Mouse (Mus musculus) thymus, adult 2 months (tissue): ENCODE data around the gene Ncoa3. TPM values are rescaled to one million over a fixed set of nuclear protein-coding genes. Genes with fewer than 3 reads are reported as not detected.

Experiments used
- DNase-seq: peaks from one replicate; pipeline ENCODE4 v3.0.0; 2021
- H3K27ac ChIP-seq: fragments of 200-500 bp; 2 replicates; pipeline ENCODE4 v1.5.1; 2012; ENCODE audit warnings: low read length, control low read depth; ENCODE audit not compliant: control insufficient read depth, insufficient read depth
- H3K27me3 ChIP-seq: fragments of 200-500 bp; 2 replicates; pipeline ENCODE4 v1.6.1; 2012; ENCODE audit warnings: mild to moderate bottlenecking, low read length, moderate library complexity, mixed read lengths; ENCODE audit not compliant: control insufficient read depth, insufficient read depth
- H3K36me3 ChIP-seq: fragments of 200-500 bp; 2 replicates; pipeline ENCODE4 v1.6.1; 2012; ENCODE audit warnings: mild to moderate bottlenecking, low read length, moderate library complexity; ENCODE audit not compliant: control insufficient read depth, insufficient read depth
- H3K4me1 ChIP-seq: fragments of 200-500 bp; replicated peaks from 2 replicates; pipeline ENCODE4 v1.6.1; 2012; ENCODE audit warnings: low read length; ENCODE audit not compliant: control insufficient read depth, insufficient read depth
- H3K4me3 ChIP-seq: fragments of 200-500 bp; 2 replicates; pipeline ENCODE4 v1.5.1; 2012; ENCODE audit warnings: mild to moderate bottlenecking, low read length, control low read depth, moderate library complexity; ENCODE audit not compliant: control insufficient read depth, insufficient read depth
- CTCF ChIP-seq: fragments of 200-500 bp; IDR thresholded peaks from 2 replicates; pipeline ENCODE4 v1.5.1; 2012; ENCODE audit warnings: mild to moderate bottlenecking, control low read depth, low read length, moderate library complexity, borderline replicate concordance; ENCODE audit not compliant: control insufficient read depth, poor library complexity, insufficient read depth; ENCODE audit errors: extremely low read depth
- POLR2A ChIP-seq: fragments of 200-500 bp; IDR thresholded peaks from 2 replicates; pipeline ENCODE4 v1.6.1; 2012; ENCODE audit warnings: mild to moderate bottlenecking, low read length, control low read depth, moderate library complexity; ENCODE audit not compliant: control insufficient read depth, poor library complexity, insufficient read depth; ENCODE audit errors: extremely low read depth
- WGBS: fragments of 180-500 bp; shearing (Covaris S2); methylation state at CpG from one replicate; pipeline ENCODE4 v1.1.7; 2018; 5-methylcytosine and 5-hydroxymethylcytosine counted together
- polyA plus RNA-seq: library from polyadenylated mRNA; depleted of rRNA; stranded (reverse); fragments of >200 nt; gene quantifications from 2 replicates; pipeline ENCODE4 v1.2.3, GENCODE M21; 2012

The Ncoa3 gene
- polyA plus RNA-seq, 1 experiment: 70.0 TPM

DNA sequence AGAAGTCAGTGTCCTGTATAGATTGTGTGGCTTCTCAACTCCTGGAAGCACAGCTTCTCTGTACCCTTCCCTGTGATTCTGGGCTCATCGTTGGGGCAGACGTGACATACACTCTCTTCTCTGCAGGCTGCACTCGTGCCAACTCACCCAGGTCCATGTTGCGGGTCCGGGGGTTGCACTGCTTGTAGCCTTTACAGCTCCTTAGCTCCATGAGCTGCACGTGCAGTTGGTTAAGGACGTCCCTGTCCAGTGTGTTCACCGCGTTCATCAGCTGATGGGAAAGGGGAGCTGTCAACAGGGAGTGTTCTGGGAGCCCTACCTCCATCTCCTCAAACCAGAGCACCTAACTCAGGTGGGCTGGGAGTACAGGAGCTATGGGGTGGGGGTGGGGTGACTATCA is 84.9 kb downstream of the Ncoa3 start:
- no peak overlapping the region for H3K4me3 ChIP-seq
- no peak overlapping the region for H3K27ac ChIP-seq
- WGBS: 95% methylated on average over 9 of the region's 9 CpGs
- no peaks in the 10 kb centered on the region for H3K36me3 ChIP-seq
- no peak for DNase-seq
- no peaks in the 10 kb centered on the region for H3K27me3 ChIP-seq
- H3K4me1 ChIP-seq: no peaks in the 10 kb centered on the region; the same call in 1 of the 2 replicates
- TF ChIP-seq POLR2A (no peak), CTCF (no peak)

DNA sequence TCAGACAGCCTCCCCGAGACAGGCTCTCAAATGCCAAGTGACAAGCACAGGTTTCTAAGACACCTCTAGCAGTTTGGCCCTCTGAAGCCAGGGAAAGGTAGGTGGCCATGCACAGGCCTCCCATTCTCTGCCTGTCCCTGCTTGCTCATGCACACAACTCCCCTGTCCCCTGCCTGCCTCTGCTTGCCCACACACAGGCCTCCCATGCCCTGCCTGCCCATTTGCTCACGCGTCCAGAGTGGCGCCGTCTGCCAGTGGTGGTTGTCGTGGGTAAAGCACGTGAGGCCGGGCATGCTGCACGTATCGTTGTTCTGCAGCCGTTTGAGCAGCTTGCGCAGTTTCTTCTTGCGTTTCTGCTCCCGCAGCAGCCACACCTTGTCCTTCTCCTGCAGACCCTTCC is 86.8 kb downstream of the Ncoa3 start:
- 33% methylated on average over 14 of the region's 14 CpGs for WGBS
- Histone ChIP-seq H3K4me3 (no peak overlapping the region), H3K27me3 (no peaks in the 10 kb centered on the region), H3K27ac (no peak overlapping the region), H3K4me1 (no peaks in the 10 kb centered on the region; the same call in 1 of the 2 replicates), H3K36me3 (no peaks in the 10 kb centered on the region)
- no peak for DNase-seq
- no peak for TF ChIP-seq POLR2A
- no peak for TF ChIP-seq CTCF

DNA sequence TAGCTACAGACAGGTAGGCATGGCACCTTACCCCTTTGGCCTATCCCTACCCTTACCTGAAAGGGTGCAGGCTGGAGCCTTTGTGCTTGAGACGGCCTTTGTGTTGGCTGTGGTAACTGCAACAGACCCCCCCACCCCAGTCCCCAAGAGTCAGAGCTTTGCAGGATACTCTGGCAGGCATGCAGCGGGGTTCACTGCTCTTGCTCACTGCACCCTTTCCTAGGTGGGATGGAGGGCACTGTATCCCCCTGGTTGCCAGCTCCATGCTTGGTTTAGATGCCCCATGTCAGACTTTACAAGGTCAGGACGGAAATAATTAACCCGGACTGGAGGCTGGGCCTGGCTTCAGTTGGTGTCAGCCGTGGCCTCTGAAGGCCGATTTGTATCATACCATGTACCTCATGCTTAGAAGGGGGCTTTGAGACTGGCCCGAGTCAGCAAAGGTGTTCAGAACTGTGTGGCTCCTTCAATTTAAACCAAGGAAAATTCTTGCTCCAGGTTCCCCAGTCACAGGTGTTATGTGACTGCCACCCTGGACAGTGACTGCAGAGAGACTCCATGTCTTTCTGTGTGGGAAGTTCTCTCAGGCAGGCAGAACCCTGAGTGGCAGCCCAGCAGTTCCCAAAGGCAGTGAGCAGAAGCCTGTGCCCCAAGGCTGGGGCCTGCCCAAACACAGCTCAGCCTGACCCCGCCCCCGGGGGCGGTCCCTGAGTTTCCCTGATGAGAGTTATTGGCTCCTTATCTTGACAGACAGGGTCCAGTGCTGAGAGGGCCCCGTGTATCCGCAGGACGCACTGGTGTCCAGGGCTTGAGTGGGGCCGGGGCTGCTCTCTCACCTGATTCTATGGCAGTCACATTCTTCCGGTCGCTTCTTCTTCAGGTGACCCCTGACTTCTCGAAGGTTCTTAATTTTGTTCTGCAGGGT is 87.8 kb downstream of the Ncoa3 start:
- TF ChIP-seq CTCF (no peak), POLR2A (no peak)
- no peak overlapping the region for H3K4me3 ChIP-seq
- H3K4me1 ChIP-seq: no peaks in the 10 kb centered on the region; the same call in 1 of the 2 replicates
- no peak overlapping the region for H3K27ac ChIP-seq
- H3K36me3 ChIP-seq: no peaks in the 10 kb centered on the region
- 64% methylated on average over 17 of the region's 17 CpGs for WGBS
- DNase-seq: no peak
- H3K27me3 ChIP-seq: no peaks in the 10 kb centered on the region

DNA sequence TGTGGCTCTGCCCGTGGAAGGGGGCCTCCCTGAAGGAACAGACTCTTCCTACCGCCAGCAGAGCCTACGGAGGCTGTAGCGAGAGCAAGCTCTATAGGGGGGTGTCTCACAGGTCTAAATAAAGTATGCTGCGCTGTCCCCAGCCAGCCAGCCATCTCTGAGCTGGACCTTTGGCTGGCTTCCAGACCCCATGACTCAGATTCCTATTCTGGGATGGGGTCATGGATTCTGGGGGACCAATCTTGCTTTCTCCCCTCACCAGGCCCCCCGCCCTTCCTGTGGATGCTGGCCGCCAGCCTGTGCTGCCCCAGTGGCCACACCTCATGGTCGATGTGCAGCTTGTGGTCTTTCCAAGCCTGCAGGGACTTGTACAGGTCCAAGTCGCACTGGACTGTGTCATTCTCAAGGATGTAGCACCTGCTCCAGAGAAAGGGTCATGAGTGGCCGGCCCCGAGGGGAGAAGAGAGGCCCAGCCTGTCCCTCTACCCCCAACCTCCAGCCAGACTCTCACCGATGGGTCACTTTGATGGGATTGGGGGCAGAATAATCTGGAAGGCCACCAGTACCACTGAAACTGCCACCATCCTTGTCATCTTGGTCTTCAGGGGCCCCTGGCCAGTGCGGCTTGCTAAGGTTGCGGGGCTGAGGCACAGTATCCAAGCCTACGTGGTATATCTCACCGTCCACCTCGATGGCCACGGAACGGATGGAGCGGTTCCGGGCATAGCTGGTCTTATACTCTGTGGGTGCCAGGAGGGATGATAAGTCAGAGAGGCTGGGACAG is 88.7 kb downstream of the Ncoa3 start:
- no peaks in the 10 kb centered on the region for H3K27me3 ChIP-seq
- H3K36me3 ChIP-seq: no peaks in the 10 kb centered on the region
- H3K27ac ChIP-seq: no peak overlapping the region
- H3K4me3 ChIP-seq: no peak overlapping the region
- 87% methylated on average over 21 of the region's 21 CpGs for WGBS
- DNase-seq: no peak
- no peaks in the 10 kb centered on the region; the same call in 1 of the 2 replicates for H3K4me1 ChIP-seq
- TF ChIP-seq POLR2A: no peak
- no peak for TF ChIP-seq CTCF

DNA sequence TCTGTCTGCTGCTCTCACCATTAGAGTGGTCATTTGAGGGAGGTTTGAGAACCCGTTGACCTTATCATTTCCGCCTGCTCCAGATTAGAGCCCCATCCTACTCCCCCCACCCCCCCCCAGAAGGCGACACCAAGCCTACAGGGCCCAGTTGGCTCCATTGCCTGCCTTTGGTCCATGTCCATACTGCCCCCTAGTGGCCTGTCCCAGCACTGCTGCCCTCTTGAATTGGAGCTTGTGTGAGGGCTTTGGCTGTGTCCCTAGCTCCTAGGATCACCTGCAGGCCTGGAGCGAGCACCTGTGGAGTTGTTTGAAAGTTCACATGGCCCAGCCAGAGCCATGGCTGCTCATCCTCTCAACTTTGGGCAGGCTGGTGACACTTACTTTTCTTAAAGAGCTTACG is 89.8 kb downstream of the Ncoa3 start:
- Histone ChIP-seq H3K36me3 (no peaks in the 10 kb centered on the region), H3K27ac (no peak overlapping the region), H3K4me3 (no peak overlapping the region), H3K4me1 (no peaks in the 10 kb centered on the region; the same call in 1 of the 2 replicates), H3K27me3 (no peaks in the 10 kb centered on the region)
- WGBS: 65% methylated on average over 5 of the region's 5 CpGs
- TF ChIP-seq POLR2A (no peak), CTCF (peak; percentile 93)
- DNase-seq: peak; percentile 74

DNA sequence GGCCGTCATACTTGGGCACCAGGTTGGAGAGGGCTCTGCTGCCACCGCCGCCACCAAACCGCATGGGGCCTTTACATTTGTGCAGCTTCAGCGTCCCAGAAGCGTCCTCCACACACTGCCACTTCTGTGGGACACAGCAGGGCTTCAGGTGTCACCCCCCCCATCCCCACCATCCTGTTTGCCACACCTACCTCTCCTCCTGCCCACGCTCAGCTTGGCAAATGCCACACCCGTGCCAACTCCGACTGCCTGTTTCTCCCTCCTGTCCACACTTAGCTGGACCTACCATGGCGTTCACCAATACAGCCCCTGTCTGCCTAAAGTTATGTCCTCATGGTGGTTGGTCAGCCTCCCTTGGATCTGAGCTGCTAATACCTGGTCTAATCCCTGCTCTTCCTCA is 90.2 kb downstream of the Ncoa3 start:
- TF ChIP-seq POLR2A: no peak
- Histone ChIP-seq H3K27ac (no peak overlapping the region), H3K36me3 (no peaks in the 10 kb centered on the region), H3K4me1 (no peaks in the 10 kb centered on the region; the same call in 1 of the 2 replicates), H3K4me3 (no peak overlapping the region), H3K27me3 (no peaks in the 10 kb centered on the region)
- WGBS: 93% methylated on average over 10 of the region's 10 CpGs
- DNase-seq: no peak
